Mouse (Mus musculus): ENCODE measurements around the gene Eif4a2.
"Not testable (repeated sequence)": the region's sequence is repeated elsewhere in the genome, so short reads cannot be mapped to it uniquely, and the experiment has no call there.

- not testable (repeated sequence) for TF ChIP-seq USF1 (IDR thresholded peaks at IDR 0.05; ENCODE audit: low read depth); MAX (IDR thresholded peaks at IDR 0.05); CTCF (IDR thresholded peaks at IDR 0.05; ENCODE audit: control insufficient read depth, insufficient read depth, insufficient read length)
Measured at GRCm38 (mm10) chr16:23087712-23088111, 19.5 kb upstream of the Eif4a2 start.
